Mouse (Mus musculus) gastrocnemius, postnatal 36 days (tissue): ENCODE measurements at regions not wholly inside any gene's neighbourhood (a gene's known extent, or its start where the extent isn't known, plus 50 kb on each side); places are given as distances from the start of the nearest gene placed in this dataset.

Source experiments
- DNase-seq, 2 experiments: peaks; one replicate each; pipeline ENCODE4 v3.0.0; 2022
- intact Hi-C: fragments of 180-260 bp; cut with DNase I; formaldehyde crosslinking; loops from one replicate; pipeline ENCODE4 v1.15.1; 2025

DNA sequence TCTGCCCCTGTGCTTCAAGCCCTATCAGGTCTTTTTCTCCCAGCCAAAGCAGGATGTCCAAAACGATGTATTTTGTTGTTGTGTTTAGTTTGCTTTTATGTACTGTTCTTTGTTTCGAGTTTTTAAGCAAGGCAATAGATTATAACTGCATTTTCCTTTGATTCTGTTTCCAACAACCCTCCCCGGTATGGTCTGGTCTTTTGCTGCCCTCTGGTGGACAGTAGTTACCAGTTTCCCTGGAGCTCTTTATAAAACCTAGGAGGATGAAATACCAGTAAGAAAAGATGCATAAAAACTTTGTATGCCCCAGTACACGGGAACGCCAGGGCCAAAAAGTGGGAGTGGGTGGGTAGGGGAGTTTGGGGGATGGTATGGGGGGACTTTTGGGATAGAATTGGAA lies 73.9 kb upstream of the Itm2a start:
- intact Hi-C loops = loop anchor here (2.0 kb wide), 1 partner anchor 682 kb away; no protein-coding TSS in a partner anchor

DNA sequence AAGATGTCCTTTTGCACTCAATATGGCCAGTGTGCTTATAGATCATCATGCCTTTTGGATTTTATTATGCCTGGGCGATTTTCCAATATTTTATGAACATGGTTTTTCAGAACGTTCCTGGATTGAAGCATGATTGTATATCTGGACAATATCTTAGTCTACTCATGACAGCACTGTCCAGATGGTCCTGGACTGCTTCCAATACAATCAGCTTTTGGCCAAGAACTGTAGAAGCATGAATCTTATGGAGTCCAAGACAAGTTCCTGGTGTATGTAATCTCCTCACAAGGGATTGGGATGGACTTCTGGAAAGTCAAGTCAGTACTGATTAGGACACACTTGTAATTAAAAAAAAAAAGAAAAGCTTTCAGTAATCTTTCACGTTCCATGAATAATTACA lies 66.1 kb upstream of the Itm2a start:
- DNase-seq = no peak
- intact Hi-C loops = no loop called here

More for the DNA sequence above, 73.9 kb upstream of the Itm2a start:
- DNase-seq = no peak
